Mouse (Mus musculus) right cerebral cortex, adult 2 months (tissue): Measurements from ENCODE around the gene Atg7.
A peak's percentile ranks its signal among the peaks of the same experiment; 100 is the strongest.

ENCODE experiments used
- DNase-seq, 2 experiments: peaks; one replicate each; pipeline ENCODE4 v3.0.0; 2021 to 2022; ENCODE audit warnings: low spot score in 2 of 2

Gene Atg7

DNA sequence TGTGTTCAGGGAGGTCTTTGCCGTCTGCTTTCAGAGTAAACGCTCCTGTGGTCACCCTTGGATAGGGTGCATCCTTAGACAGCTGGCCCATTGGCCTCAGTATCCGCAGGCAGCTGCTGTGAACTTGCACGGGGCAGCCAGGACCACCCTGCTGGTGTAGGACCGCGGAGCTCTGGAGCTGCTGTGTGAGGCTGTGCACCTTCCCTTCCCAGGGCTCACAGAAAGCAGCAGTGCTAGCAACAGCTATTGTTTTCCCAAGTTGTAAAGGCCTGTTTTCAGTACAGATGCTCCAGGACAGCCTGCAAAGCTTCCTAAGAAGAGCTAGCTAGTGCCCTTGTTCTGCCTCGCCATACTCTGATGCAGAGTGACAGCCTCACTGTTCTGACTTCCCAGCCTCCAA is 208.8 kb downstream of the Atg7 start:
- DNase-seq: no peak

DNA sequence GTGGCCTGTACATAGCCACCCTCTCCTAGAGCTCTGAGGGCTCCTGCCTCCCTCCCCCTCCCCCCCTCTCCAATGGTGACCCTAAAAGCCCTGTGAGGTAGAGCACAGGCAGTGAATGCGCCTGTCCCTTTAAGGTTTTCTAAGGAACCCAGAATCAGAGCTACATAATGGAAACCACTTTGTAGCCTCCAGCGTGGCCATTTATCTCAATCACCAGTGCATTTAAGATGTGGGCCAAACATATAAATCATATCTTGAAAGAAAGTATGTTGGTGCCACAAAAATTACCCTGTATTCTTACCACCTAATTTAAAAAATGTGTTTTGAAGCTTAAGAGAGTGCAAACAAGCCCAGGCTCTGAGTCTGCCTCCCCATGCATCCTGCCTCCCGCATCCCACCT is 209.8 kb downstream of the Atg7 start:
- no peak for DNase-seq

DNA sequence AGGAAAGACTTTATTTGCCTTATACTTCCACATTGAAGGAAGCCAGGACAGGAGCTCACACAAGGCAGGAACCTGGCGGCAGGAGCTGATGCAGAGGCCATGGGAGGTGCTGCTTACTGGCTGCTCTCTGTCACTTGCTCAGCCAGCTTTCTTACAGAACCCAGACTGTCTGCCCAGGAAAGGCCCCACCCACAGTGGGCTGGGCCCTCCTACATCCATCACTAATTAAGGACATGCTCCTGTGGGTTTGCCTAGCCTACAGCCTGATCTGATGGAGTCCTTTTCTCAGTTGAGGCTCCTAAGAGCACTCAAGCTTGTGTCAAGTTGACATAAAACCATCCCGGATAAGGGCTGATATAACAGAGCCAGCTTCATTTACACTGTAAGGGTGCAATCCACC is 211.5 kb downstream of the Atg7 start:
- no peak for DNase-seq

DNA sequence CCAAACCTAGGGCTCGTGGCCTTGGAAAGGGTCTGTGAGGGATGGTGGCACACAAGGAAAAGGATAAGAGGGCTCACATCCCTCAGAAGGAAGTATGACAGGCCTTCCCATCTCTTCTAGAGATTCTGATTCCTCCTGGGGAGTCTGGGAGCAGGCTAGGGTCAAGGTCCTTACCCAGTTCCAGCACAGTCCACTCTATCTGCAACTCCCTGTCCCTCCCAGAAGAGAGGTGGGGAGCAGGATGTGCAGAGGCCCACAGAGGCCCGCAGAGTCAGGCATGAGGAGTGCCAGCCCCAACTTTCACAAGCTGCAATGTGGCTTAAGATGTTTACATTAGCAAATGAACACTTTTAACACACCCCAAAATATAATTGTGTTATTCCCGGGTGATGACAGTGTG is 212.7 kb downstream of the Atg7 start:
- no peak for DNase-seq

DNA sequence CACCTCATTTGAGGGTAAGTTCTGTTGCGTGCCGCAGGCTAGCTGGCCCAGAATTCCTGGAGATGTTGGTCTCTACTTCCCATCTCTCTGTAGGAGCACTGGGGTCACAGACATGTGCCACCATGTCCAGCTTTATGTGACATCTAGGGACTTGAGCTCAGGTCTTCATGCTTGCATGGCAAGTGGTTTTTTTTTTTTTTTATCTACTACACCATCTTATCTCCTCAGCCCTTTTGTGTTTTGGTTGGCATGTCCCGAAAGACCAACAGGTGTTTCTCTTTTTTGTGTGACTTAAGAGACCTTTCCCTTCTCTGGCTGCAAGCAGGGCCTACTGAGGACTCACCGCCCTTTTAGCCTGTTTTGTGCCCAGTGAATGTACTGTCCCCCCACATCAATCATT is 213.6 kb downstream of the Atg7 start:
- DNase-seq: no peak

DNA sequence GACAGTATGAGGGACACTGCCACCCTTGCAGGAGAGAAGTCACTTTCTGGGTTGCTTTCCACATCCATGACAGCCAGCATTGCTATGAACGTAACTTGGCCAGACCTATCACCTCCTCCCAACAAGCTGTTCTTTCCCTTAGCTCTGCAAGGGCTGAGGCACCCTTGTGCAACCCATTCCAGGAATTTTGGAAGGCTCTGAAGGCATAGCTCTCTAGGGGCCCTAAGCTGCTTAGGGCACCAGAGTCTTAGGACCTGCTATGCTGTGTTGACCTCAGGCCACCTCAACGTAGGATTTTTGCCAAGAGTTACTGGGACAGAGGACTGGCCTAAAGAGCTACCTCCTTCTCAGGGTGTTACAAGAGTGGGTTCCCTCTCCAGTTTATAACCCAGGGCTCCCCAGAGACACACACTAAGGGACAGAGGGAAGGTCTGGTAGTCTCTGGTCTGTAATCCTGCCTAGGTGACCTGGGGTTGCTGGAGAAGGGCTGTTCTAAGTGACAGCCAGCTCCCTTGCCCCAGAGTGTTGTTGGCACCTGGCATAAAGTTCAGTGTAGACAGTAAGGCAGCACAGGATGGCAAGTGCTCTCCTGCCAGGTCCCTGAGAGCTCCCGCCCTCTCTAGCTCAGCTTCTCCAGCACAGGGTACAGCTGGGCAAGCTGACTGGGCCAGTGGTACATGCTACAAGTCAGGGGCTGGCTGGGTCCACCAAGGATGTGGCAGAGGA is 215.3 kb downstream of the Atg7 start:
- DNase-seq: no peak

DNA sequence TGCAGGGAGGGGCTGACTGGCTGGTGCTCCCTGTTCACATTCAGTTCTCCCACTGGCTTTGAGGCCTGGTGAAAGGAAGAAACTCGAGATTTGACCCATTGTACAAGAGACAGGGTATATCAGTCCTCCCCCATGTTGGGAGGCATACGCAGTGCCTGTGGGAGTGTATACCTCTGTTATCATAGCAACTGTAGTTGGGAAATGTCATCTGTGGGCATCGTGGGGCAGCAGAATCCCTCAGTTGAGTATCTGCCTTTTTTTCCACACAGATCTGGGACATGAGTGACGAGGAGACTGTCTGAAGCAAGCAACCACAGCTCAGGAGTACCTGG is 215.8 kb downstream of the Atg7 start:
- DNase-seq: peak in 1 of 2 experiments; percentile 29

DNA sequence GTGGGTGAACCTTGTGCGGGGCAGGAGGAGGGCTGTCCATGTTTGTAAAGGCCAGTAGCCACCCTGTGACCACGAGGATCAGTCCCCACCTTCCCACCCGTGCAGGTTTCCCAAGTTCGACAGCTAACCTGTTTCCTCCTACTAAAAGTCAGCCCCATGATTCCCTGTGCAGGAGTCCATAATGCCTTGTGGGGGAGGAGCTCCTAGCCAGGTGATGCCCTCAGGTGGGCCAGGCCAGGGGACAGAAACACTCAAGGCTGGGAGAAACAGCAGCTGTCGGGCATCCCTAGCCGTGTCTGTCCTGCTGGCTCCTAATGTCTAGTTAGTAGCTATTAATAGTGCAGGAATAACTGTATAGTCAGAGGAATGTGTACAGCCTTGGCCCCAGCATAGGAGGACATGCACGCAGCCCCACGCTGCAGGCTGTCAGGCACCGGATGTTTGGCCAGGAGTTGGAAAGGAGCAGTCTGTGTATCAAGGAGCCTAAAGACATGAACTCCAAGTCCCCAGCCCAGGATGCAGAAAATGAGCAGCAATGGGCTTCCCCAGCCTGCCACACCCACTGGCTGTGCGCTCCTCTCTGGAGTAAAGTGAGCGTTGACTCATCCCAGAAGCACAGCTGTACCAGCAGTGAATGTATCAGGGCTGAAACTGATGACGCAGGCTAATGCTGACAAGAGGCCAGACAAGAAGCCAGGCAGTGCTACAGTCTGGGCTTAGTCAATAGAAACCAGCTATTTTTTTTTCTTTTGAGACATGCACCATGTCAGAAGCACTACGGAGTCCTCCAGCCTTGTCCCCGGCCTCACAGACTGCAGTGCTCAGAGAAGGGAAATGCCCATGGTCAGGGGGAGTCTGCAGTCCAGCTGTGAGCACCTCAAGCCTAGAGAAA is 218.0 kb downstream of the Atg7 start:
- DNase-seq: peak; percentile 62 to 63

DNA sequence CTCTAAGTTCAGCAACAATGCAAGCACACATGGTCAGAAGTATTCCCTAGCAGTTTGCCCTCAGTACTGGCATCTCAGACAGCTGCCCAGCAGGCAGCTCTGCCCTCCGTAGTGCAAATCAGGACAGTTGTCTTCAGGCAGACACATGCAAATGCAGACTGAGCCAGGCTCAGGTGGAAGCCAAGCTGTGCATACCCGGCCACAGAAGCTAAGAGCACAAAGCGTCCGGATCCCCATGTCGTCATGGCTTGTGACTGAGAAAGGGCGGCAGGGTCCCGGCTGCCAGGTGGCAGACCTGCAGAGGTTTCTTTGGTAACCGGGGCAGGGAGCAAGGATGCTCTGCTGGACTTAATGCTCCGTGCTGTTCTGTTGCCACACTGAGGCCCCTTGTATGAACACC is 218.7 kb downstream of the Atg7 start:
- no peak for DNase-seq

DNA sequence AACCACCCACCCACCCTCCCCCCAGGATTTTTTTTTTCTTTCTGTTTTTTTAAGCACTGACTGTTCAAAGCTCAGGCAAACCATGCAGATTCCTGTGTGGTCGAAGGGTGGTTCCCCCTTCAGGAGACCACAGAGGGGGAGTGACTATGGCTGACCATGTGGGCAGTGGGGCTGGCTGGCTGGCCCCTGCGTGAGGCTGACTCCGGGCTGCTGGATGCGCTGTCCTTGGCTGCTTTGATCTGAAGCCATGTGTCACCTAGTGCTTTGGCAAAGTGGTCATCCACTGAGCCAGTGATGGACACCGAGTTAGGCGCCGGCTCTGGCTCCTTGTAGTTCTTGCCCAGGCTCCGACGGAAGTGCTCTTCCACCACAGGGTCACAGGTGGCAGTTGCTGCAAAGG is 219.1 kb downstream of the Atg7 start:
- DNase-seq: no peak

DNA sequence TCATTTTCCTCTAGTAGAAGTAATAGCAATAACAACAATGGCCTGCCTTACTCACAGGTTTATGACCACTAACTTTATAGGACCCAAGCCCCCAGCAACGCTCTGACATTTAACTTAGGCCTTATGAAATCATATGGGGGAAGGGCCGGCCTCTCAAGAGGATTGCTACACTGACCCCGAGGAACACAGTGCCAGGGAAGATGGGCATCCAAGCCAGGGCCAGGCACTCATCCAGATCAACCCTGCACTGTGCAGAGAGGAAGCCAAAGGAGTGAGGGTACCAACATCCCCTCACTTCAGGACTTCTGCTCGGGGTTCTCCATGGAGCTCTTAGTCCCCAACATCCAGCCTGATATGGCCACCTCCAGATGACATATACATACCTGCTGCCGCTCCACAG is 220.6 kb downstream of the Atg7 start:
- DNase-seq: no peak

DNA sequence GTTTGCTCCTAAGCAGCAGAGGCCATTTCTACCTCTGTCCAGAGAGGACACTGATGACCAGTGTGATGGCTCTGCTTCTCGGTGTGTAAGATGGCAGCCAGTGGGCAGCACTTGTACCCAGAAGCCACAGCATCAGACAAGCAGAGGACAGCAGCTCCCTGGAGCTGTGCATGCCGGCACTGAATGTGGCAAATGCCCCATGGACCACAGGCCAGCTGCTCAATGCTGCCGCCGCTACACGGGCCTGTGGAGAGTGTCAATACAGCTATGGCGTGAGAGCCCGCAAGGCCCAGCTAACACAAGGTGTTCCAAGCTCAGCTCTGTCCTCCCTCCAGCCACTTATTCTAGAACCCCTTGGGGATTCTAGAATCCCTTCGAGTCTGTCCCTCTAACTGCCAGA is 221.5 kb downstream of the Atg7 start:
- no peak for DNase-seq

DNA sequence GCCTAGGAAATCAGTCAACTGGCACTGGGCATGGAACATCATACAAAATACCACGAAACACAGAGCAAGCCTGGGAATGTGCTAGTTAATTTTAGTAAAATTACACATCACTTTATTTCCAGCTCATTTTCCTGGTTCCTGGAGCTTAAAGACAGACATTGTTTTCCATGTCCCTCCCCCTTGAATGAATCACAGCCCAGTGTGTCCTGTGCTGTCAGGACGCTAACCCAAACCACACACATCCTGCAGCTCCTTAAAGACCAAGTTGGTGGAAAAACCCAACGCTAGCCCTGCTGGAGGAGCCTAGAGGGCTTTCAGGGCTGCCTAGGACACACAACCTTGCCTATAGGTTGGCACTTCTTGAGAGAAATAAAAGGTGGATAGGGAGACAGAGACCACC is 223.2 kb downstream of the Atg7 start:
- DNase-seq: no peak

DNA sequence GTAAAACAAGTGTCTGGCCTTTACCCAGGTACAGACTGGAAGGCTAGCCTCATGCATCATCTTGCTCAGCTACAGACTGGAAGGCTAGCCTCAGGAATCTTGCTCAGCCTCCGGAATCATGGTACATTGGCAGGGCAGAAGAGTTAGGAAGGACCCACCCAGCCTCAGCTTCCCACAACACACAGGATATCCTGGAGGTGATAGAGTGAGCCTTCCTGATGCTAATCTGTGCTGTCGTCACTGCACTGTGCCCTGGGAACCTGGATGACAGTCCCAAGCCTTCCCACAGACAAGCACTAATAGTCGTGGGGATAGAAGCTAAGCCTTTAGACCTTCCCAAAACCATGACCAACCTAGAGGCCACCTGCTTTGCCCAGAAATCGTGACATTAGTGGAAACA is 223.7 kb downstream of the Atg7 start:
- DNase-seq: no peak

DNA sequence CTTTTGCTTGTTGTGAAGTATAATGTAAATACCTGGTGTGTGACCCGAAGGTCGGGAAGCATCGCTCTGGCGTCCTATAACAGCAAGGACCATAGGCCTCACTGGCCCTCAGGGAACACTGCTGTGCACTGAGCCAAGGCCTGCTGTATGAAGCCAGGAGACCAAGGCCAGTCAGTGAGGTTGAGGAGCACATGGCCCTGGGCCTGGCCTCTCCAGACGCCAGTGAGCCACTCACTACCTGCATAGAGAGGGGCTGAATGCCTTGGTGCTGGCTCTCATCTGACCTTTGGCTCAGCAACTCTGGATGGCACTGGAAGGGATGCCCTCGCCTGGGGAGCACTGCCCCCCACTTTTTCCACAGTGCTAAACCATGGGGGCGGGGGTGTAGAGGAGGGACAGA is 225.8 kb downstream of the Atg7 start:
- DNase-seq: no peak

DNA sequence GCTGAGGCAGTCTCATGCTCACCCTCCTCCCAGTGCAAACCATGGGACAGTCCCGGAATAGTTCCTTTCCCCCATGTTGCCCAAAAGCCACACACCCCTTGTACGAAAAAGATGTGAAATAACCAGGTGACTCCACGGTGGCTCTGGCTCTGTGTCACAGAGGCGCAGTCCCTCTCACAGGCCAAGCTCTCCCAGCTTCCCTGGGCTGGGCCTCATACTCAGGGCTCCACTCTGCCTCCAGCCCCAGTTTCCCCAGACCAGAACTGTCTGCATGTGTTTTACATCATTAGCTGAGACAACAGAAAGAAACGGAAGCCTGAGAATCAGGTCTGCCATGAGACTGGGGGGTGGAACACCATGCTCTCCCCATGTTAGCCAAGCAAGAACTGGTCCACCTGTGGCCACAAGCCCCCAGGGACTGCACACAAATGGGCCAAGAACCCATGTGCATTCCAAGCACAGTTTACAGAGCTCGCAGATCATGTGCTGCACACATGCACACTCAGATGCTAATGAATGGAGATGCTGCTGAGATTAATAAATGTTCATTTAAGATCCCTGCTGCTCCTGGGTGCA is 226.7 kb downstream of the Atg7 start:
- DNase-seq: no peak

DNA sequence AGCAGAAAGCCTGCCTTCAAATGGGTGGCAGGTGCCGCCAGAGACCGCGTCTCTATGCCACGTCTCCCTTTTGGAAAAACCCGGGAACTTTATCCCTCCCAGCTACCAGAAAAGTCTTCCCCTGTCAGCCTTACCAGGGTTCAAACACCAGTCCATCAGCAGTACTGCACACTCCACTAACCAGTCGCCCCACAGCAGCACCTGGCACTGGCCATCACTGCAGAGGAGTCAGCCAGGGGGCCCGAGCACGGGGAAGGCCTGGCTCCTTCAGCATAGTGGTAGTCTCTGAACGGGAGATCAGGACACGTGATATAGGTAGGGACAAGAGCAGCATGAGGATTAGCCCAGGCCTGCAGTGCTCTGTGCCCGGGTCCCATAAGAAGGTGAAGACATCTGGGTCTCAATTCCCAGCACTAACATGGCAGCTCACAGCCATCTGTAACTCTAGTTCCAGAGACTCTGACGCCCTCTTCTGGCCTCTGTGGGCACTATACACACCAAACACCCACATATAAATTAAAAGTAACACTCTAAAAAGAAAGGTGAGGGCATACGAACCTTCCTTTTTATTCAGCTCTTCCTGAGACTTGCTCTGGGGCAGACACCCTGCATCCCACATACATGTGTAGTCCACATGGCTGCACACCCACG is 228.2 kb downstream of the Atg7 start:
- DNase-seq: no peak

DNA sequence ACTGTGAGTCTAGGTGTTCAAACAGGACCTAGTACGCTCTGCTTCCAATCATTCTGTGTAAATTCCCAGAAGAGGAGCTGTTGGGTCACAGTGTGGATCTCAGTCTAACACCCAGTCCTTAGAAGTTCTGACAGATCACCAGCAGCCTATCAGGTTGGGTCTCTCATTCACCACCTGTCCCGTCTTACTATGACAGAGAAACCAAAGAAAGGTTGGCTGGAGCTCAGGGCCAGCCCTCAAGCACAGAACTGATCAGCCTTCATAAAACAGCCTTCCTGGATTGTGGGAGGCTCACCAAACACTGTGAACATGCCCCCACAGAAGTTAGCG is 230.9 kb downstream of the Atg7 start:
- DNase-seq: no peak

DNA sequence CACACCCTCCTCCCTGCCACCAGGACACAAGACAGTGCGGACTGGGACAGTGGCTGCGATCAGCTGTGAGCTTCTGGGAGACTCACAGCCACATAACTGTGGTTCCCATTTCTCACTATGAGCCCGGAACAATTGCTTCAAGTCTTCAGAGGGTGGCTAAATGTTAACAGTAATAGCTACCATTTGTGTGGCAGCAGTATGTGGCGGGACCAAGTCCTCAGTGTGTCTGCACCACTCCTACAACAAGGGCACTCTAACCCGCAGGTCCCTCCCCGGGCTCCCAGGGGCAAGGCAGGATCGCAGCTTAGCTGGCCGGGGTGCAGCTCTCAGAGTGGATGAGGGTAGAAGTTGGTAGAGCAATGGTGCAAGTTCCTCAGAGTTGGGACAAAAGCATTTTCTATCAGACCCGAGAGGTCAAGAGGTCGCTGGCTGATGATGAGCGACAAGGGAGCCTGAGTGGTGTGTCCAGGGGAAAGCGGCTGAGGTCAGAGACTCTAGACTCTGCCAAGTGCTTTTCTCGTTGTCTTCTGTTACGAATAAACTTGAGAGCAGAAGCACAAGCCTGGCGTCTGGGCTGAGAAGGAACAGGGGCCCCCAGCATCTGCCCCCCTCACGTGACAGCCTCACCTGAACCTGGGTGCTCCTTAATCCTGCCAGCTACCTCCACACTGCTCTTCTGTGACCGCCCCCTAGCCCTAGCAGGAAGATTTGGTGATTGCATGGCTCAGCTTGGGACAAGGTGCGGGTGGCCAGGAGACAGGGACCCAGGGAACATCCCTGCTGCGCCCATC is 231.4 kb downstream of the Atg7 start:
- DNase-seq: no peak

DNA sequence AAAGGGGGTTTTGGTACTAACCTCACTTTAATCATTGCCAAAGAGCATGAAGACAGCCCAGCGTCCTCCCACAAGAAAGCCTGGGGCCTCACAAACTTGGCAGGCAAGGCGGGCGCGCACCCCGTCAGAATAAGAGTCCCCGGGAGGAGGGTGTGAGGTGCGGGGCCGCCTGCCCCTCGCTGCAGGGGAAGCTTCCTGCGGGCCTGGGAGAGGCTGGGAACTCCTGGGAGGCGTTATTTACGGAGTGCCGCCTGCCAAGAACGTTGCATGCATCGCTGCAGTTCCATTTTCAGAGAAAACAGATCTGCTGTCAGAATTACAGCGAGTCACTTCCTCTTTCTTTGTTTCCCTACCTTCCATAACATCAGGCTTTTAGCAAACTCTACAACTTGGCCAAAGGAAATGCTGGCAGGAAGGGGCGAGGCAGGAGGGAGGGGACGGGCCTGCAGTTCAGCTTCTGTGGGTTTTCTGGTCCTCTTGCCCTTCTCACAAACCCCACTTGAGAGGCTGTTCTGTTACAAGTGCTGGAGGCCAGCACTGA is 232.2 kb downstream of the Atg7 start:
- DNase-seq: peak; percentile 90 to 91

DNA sequence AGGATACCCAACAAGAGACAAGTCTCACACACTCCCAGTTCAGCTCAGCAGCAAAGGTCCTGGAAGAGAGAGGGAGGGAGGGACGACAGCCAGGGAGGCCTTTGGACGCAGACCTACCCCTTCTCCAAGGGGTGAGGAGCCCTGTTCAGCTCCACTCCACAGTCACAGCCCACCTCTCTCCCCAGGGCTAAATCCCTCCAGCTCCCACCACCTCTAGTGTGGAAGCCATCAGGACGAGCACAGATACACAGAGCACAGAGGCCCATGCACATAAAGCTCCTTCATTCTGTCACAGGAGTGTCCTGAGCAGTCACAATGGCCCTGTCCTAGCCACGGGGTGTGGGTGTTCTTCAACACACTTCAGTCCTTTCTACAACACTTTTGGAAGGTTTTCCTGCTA is 233.1 kb downstream of the Atg7 start:
- no peak for DNase-seq

DNA sequence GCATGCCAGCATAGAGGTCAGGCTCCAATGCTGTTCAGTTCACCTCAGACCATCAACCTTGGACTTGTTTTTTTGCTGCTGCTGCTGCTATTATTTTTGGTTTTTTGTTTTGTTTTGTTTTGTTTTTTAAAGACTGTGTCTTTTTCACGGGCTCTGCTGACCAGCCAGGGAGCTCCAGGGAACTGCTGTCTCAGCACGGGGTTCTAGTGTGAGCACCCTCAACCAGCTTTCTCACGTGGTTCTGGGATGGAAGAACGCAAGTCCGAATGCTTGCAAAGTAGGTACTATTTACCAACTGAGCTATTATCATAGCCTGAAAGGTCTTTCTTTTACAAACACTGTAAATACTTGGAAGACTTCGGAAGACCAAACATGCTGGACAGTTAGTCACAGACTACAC is 233.6 kb downstream of the Atg7 start:
- no peak for DNase-seq
